Mouse (Mus musculus): ENCODE measurements around the gene Ppp6r3.

Ppp6r3 gene

GRCm38 (mm10) chr19:3497216-3497615 lies 78.3 kb downstream of the Ppp6r3 start:
- peak in 1 of 2 experiments; percentile 7 for DNase-seq

- no peak for DNase-seq
Observed at GRCm38 (mm10) chr19:3489826-3490225, 85.7 kb downstream of the Ppp6r3 start.

- no peak for DNase-seq
Observed at GRCm38 (mm10) chr19:3482831-3483230, 92.7 kb downstream of the Ppp6r3 start.

- DNase-seq: no peak
Observed at GRCm38 (mm10) chr19:3480101-3480500, 95.4 kb downstream of the Ppp6r3 start.

GRCm38 (mm10) chr19:3476996-3477395 lies 98.6 kb downstream of the Ppp6r3 start:
- DNase-seq: no peak

- DNase-seq: no peak
Observed at GRCm38 (mm10) chr19:3471218-3471617, 104.3 kb downstream of the Ppp6r3 start.

- no peak for DNase-seq
Observed at GRCm38 (mm10) chr19:3467574-3467973, 108.0 kb downstream of the Ppp6r3 start.

GRCm38 (mm10) chr19:3459986-3460385 lies 115.6 kb downstream of the Ppp6r3 start:
- DNase-seq: no peak

GRCm38 (mm10) chr19:3458331-3459099 lies 117.0 kb downstream of the Ppp6r3 start:
- DNase-seq: no peak

- DNase-seq: no peak
Observed at GRCm38 (mm10) chr19:3457700-3458099, 117.8 kb downstream of the Ppp6r3 start.

- DNase-seq: peak in 1 of 2 experiments; percentile 22
Observed at GRCm38 (mm10) chr19:3451649-3452048, 123.9 kb downstream of the Ppp6r3 start.

- DNase-seq: peak; percentile 68 to 78
Observed at GRCm38 (mm10) chr19:3451170-3451569, 124.4 kb downstream of the Ppp6r3 start.

- DNase-seq: no peak
Observed at GRCm38 (mm10) chr19:3450714-3451113, 124.8 kb downstream of the Ppp6r3 start.

GRCm38 (mm10) chr19:3449248-3449647 lies 126.3 kb downstream of the Ppp6r3 start:
- DNase-seq: peak in 1 of 2 experiments; percentile 22

- no peak for DNase-seq
Observed at GRCm38 (mm10) chr19:3447348-3447747, 128.2 kb downstream of the Ppp6r3 start.

- no peak for DNase-seq
Observed at GRCm38 (mm10) chr19:3441092-3441491, 134.5 kb downstream of the Ppp6r3 start.

- DNase-seq: no peak
Observed at GRCm38 (mm10) chr19:3440667-3441066, 134.9 kb downstream of the Ppp6r3 start.

- peak; percentile 15 to 21 for DNase-seq
Observed at GRCm38 (mm10) chr19:3437980-3438379, 137.6 kb downstream of the Ppp6r3 start.

- peak; percentile 53 to 62 for DNase-seq
Observed at GRCm38 (mm10) chr19:3436840-3437239, 138.7 kb downstream of the Ppp6r3 start.

GRCm38 (mm10) chr19:3435824-3436223 lies 139.7 kb downstream of the Ppp6r3 start:
- no peak for DNase-seq

GRCm38 (mm10) chr19:3434641-3435040 lies 140.9 kb downstream of the Ppp6r3 start:
- no peak for DNase-seq

- no peak for DNase-seq
Observed at GRCm38 (mm10) chr19:3434124-3434523, 141.4 kb downstream of the Ppp6r3 start.

- no peak for DNase-seq
Observed at GRCm38 (mm10) chr19:3431969-3432368, 143.6 kb downstream of the Ppp6r3 start.

- no peak for DNase-seq
Observed at GRCm38 (mm10) chr19:3431066-3431465, 144.5 kb downstream of the Ppp6r3 start.
